Comparison of ENCODE assay signal across 9 mouse cellular contexts in the genomic region with DNA sequence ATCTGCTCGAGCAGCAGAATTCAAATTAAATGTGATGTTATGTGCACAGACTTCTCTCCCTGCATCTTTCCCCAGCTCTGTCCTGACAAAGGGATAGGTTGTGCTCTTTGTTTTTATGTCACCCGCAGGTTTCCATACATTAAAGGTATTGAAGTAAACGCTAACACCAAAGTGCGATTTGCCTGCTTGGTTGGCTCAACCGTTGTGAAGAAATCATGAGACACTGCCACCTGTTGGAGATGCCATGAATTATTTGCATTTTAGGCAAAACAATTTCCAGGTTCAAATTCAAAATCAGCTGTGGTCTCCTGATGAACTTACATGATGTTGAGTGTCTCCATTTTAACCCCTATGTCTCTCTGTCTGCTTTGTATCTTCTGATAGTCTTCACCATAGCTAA. TPM values are rescaled to one million over a fixed set of nuclear protein-coding genes. Genes with fewer than 3 reads are reported as not detected.
DNase-seq lines count a peak whose midpoint lies in the region; ATAC-seq and TF ChIP-seq lines count a peak whose summit lies in the region.
"Had no signal": no experiment of that assay in that cellular context is flagged by ENCODE, and none has a peak within 500 bp of the region (broad histone marks: within the 10 kb centered on the region; RNA-seq: fewer than 3 reads in every experiment).

No protein-coding gene starts in this region.

- DNase-seq in forebrain, embryonic 14.5 days (ENCODE audit: low spot score), result peak; percentile 78
- DNase-seq in forebrain, embryonic 11.5 days (ENCODE audit: low spot score), result no peak
- no peak for DNase-seq in liver, postnatal 0 days
- no peak for DNase-seq in liver
- DNase-seq in brain, adult 2 months (ENCODE audit: low read depth, low spot score), result peak; percentile 55
- DNase-seq in telencephalon, adult 2 months (ENCODE audit: low read depth, low spot score), result peak; percentile 10
- no peak for DNase-seq in urinary bladder, postnatal 36 days (ENCODE audit: low spot score in 2 of 2)

- no peaks in the 10 kb centered on the region; the same call in none of the 2 replicates for H3K4me1 ChIP-seq in forebrain, embryonic 14.5 days (ENCODE audit: control insufficient read depth, insufficient read depth, low read length)
- H3K4me1 ChIP-seq in forebrain, embryonic 11.5 days (replicated peaks; ENCODE audit: control insufficient read depth, insufficient read depth, low read length), result peaks cover 8% of the 10 kb centered on the region; the same call in 1 of the 2 replicates
- H3K4me1 ChIP-seq in liver, postnatal 0 days (ENCODE audit: insufficient read depth), result 0 out of 2 replicates have a peak, but pooled peaks cover 3% of the 10 kb centered on the region

- ATAC-seq in forebrain, embryonic 14.5 days, result no peak
- no peak for ATAC-seq in forebrain, embryonic 11.5 days (replicated peaks; ENCODE audit: low FRiP score)
- no peak for ATAC-seq in liver, postnatal 0 days
- peak; percentile 28 for ATAC-seq in inflammation-experienced regulatory T-cells, adult 6 months

- H3K4me2 ChIP-seq in forebrain, embryonic 14.5 days (ENCODE audit: low read length), result no peak overlapping the region
- no peak overlapping the region for H3K4me2 ChIP-seq in forebrain, embryonic 11.5 days (ENCODE audit: low read depth, low read length, severe bottlenecking)
- H3K4me2 ChIP-seq in liver, postnatal 0 days (ENCODE audit: low read depth, low read length), result no peak overlapping the region
- H3K4me2 ChIP-seq: lung, embryonic 15.5 days had no signal

- WGBS in forebrain, embryonic 14.5 days, result 14% methylated on average over 5 of the region's 5 CpGs
- 31% methylated on average over 5 of the region's 5 CpGs for WGBS in forebrain, embryonic 11.5 days
- WGBS in liver, postnatal 0 days (ENCODE audit: insufficient replicate concordance), result 36% methylated on average over 5 of the region's 5 CpGs

- no peak overlapping the region for H3K4me3 ChIP-seq in forebrain, embryonic 14.5 days (ENCODE audit: low read depth, low read length)
- H3K4me3 ChIP-seq in forebrain, embryonic 11.5 days (ENCODE audit: low read depth, low read length), result no peak overlapping the region
- no peak overlapping the region for H3K4me3 ChIP-seq in liver, postnatal 0 days (ENCODE audit: low read depth, low read length)
- H3K4me3 ChIP-seq: lung, embryonic 15.5 days had no signal

- H3K9me3 ChIP-seq in forebrain, embryonic 14.5 days (replicated peaks; ENCODE audit: control insufficient read depth, low read length), result no peaks in the 10 kb centered on the region
- H3K9me3 ChIP-seq in forebrain, embryonic 11.5 days (ENCODE audit: control insufficient read depth, low read length), result no peaks in the 10 kb centered on the region
- no peaks in the 10 kb centered on the region for H3K9me3 ChIP-seq in liver, postnatal 0 days (ENCODE audit: low read length)
- H3K9me3 ChIP-seq: lung, embryonic 15.5 days had no signal

- H3K36me3 ChIP-seq in forebrain, embryonic 14.5 days (ENCODE audit: control insufficient read depth, insufficient read depth, low read length), result no peaks in the 10 kb centered on the region
- no peaks in the 10 kb centered on the region for H3K36me3 ChIP-seq in forebrain, embryonic 11.5 days (ENCODE audit: control insufficient read depth, insufficient read depth, low read length)
- H3K36me3 ChIP-seq in liver, postnatal 0 days (replicated peaks; ENCODE audit: insufficient read depth, low read length), result no peaks in the 10 kb centered on the region
- H3K36me3 ChIP-seq: lung, embryonic 15.5 days had no signal

- no peak overlapping the region for H3K27ac ChIP-seq in forebrain, embryonic 14.5 days (ENCODE audit: low read depth, low read length)
- H3K27ac ChIP-seq in forebrain, embryonic 11.5 days (ENCODE audit: low read depth, low read length), result no peak overlapping the region
- no peak overlapping the region for H3K27ac ChIP-seq in liver, postnatal 0 days (ENCODE audit: low read depth)
- H3K27ac ChIP-seq: lung, embryonic 15.5 days had no signal

- peak; percentile 66 for TF ChIP-seq CTCF in liver, postnatal 0 days (IDR thresholded peaks at IDR 0.05; ENCODE audit: low read depth)

- H3K9ac ChIP-seq in forebrain, embryonic 14.5 days (ENCODE audit: low read length), result no peak overlapping the region
- H3K9ac ChIP-seq in forebrain, embryonic 11.5 days (ENCODE audit: low read length), result no peak overlapping the region
- no peak overlapping the region for H3K9ac ChIP-seq in liver, postnatal 0 days (replicated peaks)
- H3K9ac ChIP-seq: lung, embryonic 15.5 days had no signal

- TF ChIP-seq EP300 in liver, postnatal 0 days (IDR thresholded peaks at IDR 0.05; ENCODE audit: low read depth), result no peak

- H3K27me3 ChIP-seq in forebrain, embryonic 14.5 days (replicated peaks; ENCODE audit: control insufficient read depth, insufficient read depth, low read length), result 0 out of 2 replicates have a peak, but pooled peaks cover 2% of the 10 kb centered on the region
- H3K27me3 ChIP-seq in forebrain, embryonic 11.5 days (ENCODE audit: control insufficient read depth, insufficient read depth, low read length), result peaks cover 6% of the 10 kb centered on the region; the same call in 1 of the 2 replicates
- H3K27me3 ChIP-seq in liver, postnatal 0 days (ENCODE audit: insufficient read depth, low read length), result no peaks in the 10 kb centered on the region
- H3K27me3 ChIP-seq: lung, embryonic 15.5 days had no signal

RNA-seq across cellular contexts. Expression of a gene that starts 55.7 kb away (rescaled TPM):
- 3.4 and 3.9 TPM in 2 replicates for polyA plus RNA-seq in forebrain, embryonic 14.5 days (2014; fragmentation: Nextera tagmentation; extraction: Ambion mirVana)
- 1.4 and 1.7 TPM in 2 replicates for polyA plus RNA-seq in forebrain, embryonic 11.5 days (2014; fragmentation: Nextera tagmentation; extraction: Ambion mirVana)
- 0.25 and 0.27 TPM in 2 replicates for polyA plus RNA-seq in liver, postnatal 0 days (2015; fragmentation: Nextera tagmentation; extraction: Ambion mirVana)
- polyA plus RNA-seq in inflammation-experienced regulatory T-cells, adult 6 months (2017; shearing (Covaris generic)), result under 1 TPM; 0.50 to 0.62 (median 0.59) TPM

RNA-seq across cellular contexts. Expression of a gene that starts 55.8 kb away (rescaled TPM):
- 31.4 and 39.2 TPM in 2 replicates for polyA plus RNA-seq in forebrain, embryonic 14.5 days (2014; fragmentation: Nextera tagmentation; extraction: Ambion mirVana)
- 60.7 and 66.5 TPM in 2 replicates for polyA plus RNA-seq in forebrain, embryonic 11.5 days (2014; fragmentation: Nextera tagmentation; extraction: Ambion mirVana)
- polyA plus RNA-seq in liver, postnatal 0 days (2015; fragmentation: Nextera tagmentation; extraction: Ambion mirVana), result 15.0 and 16.3 TPM in 2 replicates
- 10 to 100 TPM; 35.6 to 49.7 (median 40.2) TPM for polyA plus RNA-seq in inflammation-experienced regulatory T-cells, adult 6 months (2017; shearing (Covaris generic))

Comparison
In these comparisons a context has a peak if more than half of its experiments do, and no peak if none do; other contexts are left out.
1. DNase-seq: peak in forebrain, embryonic 14.5 days (single experiment), brain, adult 2 months (single experiment) and telencephalon, adult 2 months (single experiment); none in forebrain, embryonic 11.5 days (single experiment), liver, postnatal 0 days (single experiment), liver (single experiment) and urinary bladder, postnatal 36 days (0 of 2).